Mouse (Mus musculus) cortical plate, adult 2 months (tissue): ENCODE data around the gene B9d2. TPM values are rescaled to one million over a fixed set of nuclear protein-coding genes. Genes with fewer than 3 reads are reported as not detected.

Experiments used
- H3K27ac ChIP-seq: fragments of 200-500 bp; 2 replicates; pipeline ENCODE4 v1.5.1; 2012; ENCODE audit warnings: low read length, control low read depth, inconsistent platforms; ENCODE audit not compliant: insufficient read depth
- H3K4me1 ChIP-seq: fragments of 200-500 bp; 2 replicates; pipeline ENCODE4 v1.6.1; 2011; ENCODE audit warnings: low read length; ENCODE audit not compliant: control insufficient read depth, insufficient read depth
- H3K4me3 ChIP-seq: fragments of 200-500 bp; 2 replicates; pipeline ENCODE4 v1.5.1; 2011; ENCODE audit warnings: mild to moderate bottlenecking, low read length, control low read depth; ENCODE audit not compliant: insufficient read depth
- CTCF ChIP-seq: fragments of 200-500 bp; IDR thresholded peaks from 2 replicates; pipeline ENCODE4 v1.5.1; 2011; ENCODE audit warnings: mild to moderate bottlenecking, control low read depth, low read length; ENCODE audit not compliant: insufficient read depth; ENCODE audit errors: extremely low read depth
- POLR2A ChIP-seq: fragments of 200-500 bp; IDR thresholded peaks from 2 replicates; pipeline ENCODE4 v1.6.1; 2011; ENCODE audit warnings: mild to moderate bottlenecking, low read length, control low read depth; ENCODE audit not compliant: insufficient read depth; ENCODE audit errors: extremely low read depth
- polyA plus RNA-seq: library from polyadenylated mRNA; depleted of rRNA; stranded (reverse); fragments of >200 nt; gene quantifications from 2 replicates; pipeline ENCODE4 v1.2.3, GENCODE M21; 2012; rRNA removed

B9d2 gene
- 38.8 and 42.4 TPM in 2 replicates for polyA plus RNA-seq

DNA sequence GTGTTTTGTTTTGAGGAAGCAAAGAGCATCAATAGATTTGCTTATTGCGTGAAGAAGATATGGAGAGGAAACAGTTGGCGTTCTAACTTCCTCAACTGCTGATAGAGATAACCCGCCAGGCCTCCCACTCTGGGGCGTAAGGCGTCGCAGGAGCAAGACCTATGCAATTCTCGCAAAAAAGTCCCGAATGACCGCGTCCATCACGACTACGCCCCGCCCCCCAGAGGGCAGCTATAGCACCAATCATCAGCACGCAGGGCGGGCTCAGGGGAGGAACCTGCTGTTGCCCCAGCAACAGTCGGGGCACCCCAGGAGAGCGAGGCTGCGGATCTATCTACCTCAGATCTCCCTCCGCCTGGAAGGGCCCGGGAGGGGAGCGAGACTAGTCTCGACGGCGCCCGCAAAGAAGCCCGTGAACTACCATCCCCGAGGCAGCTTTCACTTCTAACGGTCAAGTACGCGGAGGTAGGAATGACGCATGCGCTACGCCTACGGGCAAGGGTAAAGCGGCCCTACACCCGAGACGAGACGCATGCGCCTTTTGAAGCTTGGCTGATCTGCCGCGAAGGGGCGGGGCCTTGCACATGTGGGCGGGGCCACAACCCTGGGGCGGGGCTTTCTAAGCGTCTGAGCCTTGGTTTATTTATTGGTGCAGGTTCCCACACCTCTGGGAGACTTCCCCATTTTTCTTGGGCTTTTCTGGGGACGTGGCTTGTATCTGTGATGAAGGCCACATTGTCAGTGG is at the start of gene B9d2:
Gene B9d2 (plus strand): TSS at position 267 of the 745 bp plus-strand sequence.
- TF ChIP-seq CTCF (no peak), POLR2A (peak; percentile 68)
- Histone ChIP-seq H3K4me1 (0 out of 2 replicates have a peak, but pooled peaks cover 2% of the 10 kb centered on the region), H3K4me3 (peak within 1 kb of the TSS; percentile 47), H3K27ac (peak within 1 kb of the TSS; percentile 86)

GRCm38 (mm10) chr7:25632679-25633078 is 47.9 kb upstream of the B9d2 start:
- no peak for TF ChIP-seq POLR2A
- no peak for TF ChIP-seq CTCF
- Histone ChIP-seq H3K4me3 (no peak overlapping the region), H3K27ac (no peak overlapping the region), H3K4me1 (no peaks in the 10 kb centered on the region)

GRCm38 (mm10) chr7:25636373-25636772 is 44.2 kb upstream of the B9d2 start:
- H3K4me1 ChIP-seq, result no peaks in the 10 kb centered on the region
- no peak overlapping the region for H3K4me3 ChIP-seq
- TF ChIP-seq POLR2A (no peak), CTCF (no peak)
- no peak overlapping the region for H3K27ac ChIP-seq

DNA sequence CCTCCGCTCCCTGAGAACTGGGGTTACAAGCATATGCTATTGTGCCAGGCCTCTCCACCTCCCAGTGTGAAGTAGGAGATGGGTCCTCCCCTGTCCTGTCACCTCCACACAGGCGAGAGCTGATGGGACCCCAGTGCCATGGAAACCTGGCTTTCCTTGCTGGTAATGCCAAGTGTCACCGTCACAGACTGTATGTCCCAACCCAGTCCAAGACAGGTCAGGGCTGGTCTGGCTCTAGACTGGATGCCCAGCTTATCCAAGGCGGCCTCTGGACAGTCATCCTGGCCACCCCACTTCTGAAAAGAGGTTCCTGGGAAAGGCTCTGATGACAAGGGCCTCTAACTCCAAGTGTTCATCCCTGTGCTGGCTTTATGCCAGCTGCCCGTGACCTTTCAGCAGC is 43.5 kb upstream of the B9d2 start:
- TF ChIP-seq CTCF (no peak), POLR2A (no peak)

DNA sequence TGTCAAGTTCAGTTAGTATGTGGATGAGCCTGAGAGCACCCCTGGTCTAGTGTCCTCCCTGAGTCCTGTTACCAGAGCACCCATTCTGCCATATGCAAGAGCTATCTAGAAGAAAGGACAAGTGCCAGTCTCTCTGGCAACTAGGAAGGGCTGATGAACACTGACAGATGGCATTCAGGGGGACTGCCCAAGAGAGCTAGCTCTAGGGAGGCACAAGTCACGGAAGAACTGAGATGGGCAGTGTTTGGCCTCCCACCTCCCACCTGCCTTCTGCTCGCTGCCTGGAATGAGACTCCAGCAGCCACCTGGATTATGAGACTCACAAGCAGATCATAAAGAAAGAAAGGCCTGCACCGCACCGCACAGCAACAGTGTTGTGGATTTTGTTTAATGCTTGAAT is 40.8 kb upstream of the B9d2 start:
- Histone ChIP-seq H3K4me3 (no peak overlapping the region), H3K4me1 (no peaks in the 10 kb centered on the region), H3K27ac (no peak overlapping the region)
- TF ChIP-seq POLR2A (no peak), CTCF (no peak)

More for the DNA sequence above, 43.5 kb upstream of the B9d2 start:
- Histone ChIP-seq H3K4me3 (no peak overlapping the region), H3K4me1 (no peaks in the 10 kb centered on the region), H3K27ac (no peak overlapping the region)

DNA sequence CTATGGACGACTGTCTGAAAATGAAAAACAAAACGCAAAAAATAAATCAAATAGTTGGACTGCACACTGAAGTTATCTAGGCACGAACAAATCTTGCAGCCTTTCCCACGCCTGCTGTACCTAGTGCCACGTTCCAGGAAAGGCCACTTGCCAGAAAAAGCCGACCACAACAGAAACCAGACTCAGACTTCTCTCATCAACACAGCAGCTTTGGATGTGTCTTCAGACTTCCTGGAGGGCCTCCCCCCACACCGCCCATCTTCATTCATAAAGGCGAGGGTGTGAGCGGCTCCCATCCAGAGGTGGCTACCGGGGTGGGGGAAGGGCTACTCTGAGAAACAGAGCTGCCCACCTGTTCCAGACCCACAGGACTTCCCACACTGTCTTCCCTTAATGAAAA is 36.4 kb upstream of the B9d2 start:
- TF ChIP-seq CTCF (no peak), POLR2A (no peak)
- no peaks in the 10 kb centered on the region for H3K4me1 ChIP-seq
- H3K4me3 ChIP-seq, result no peak overlapping the region
- no peak overlapping the region for H3K27ac ChIP-seq

DNA sequence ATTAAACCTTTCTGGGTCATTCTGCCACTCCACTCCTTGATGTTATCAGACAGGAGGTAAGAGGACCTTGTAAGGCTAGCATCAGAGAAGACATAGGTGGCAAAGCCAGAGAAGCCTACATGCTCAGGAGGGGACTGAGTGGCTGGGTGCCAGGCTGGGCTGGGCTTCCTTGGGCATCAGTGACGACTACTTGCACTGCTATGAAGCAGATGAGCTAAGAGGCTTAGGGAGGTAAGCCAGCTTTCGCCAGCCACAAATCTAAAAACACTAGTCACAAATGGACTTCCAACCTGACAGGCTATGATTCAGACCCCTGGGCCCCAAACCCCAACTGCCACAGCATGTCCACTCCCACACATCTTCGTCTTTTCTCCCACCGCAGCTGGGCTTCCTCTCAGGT is 35.9 kb upstream of the B9d2 start:
- no peak for TF ChIP-seq CTCF
- no peak for TF ChIP-seq POLR2A
- H3K4me1 ChIP-seq, result no peaks in the 10 kb centered on the region
- no peak overlapping the region for H3K27ac ChIP-seq

GRCm38 (mm10) chr7:25645074-25645473 is 35.5 kb upstream of the B9d2 start:
- Histone ChIP-seq H3K27ac (no peak overlapping the region), H3K4me1 (no peaks in the 10 kb centered on the region), H3K4me3 (no peak overlapping the region)
- no peak for TF ChIP-seq CTCF
- TF ChIP-seq POLR2A, result no peak

More for the DNA sequence above, 35.9 kb upstream of the B9d2 start:
- H3K4me3 ChIP-seq, result no peak overlapping the region

- Histone ChIP-seq H3K4me1 (no peaks in the 10 kb centered on the region), H3K4me3 (no peak overlapping the region), H3K27ac (no peak overlapping the region)
- TF ChIP-seq POLR2A, result no peak
- peak; percentile 20; the same call in 1 of the 2 replicates for TF ChIP-seq CTCF
These were observed 32.9 kb upstream of the B9d2 start for GRCm38 (mm10) chr7:25647574-25648123.

DNA sequence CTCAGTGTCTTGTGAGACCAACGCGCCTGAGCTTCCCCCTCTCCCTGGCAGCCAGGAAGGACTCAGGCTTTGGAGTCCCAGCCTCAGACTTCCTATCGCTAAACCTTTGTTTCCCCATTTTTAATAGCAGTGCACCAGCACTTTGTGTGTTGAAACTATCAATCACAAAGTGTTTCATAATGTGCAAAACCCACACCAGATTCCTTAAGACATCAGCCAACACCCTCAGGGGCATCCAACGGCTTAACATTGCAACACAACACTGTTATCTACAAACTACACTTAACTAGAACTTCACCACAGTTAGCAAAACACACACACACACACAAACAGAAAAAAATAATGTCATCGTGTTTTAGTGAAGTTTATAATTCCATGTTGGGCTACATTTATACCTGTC is 30.7 kb upstream of the B9d2 start:
- Histone ChIP-seq H3K4me1 (no peaks in the 10 kb centered on the region), H3K4me3 (no peak overlapping the region), H3K27ac (no peak overlapping the region)
- TF ChIP-seq CTCF (no peak), POLR2A (no peak)
